Mouse (Mus musculus) midbrain, embryonic 12.5 days (tissue): ENCODE measurements around the gene Sh3bp1. TPM values are rescaled to one million over a fixed set of nuclear protein-coding genes. Genes with fewer than 3 reads are reported as not detected.
A peak's percentile ranks its signal among the peaks of the same experiment; 100 is the strongest.

Experiments
- ATAC-seq: fragments of 200-750 bp; cut with Nextera tagmentation; 2 replicates; pipeline ENCODE4 v1.8.0; 2017; ENCODE audit warnings: low read depth, moderate TSS enrichment, moderate library complexity; ENCODE audit not compliant: low FRiP score
- H3K27ac ChIP-seq: fragments of 300-500 bp; sonication (generic); replicated peaks from 2 replicates; pipeline ENCODE4 v1.5.1; 2016; ENCODE audit warnings: mild to moderate bottlenecking
- H3K27me3 ChIP-seq: fragments of 300-500 bp; sonication (generic); 2 replicates; pipeline ENCODE4 v1.6.1; 2016; ENCODE audit warnings: mild to moderate bottlenecking
- H3K36me3 ChIP-seq: fragments of 300-500 bp; sonication (generic); 2 replicates; pipeline ENCODE4 v1.6.1; 2016
- H3K4me1 ChIP-seq: fragments of 300-500 bp; sonication (generic); 2 replicates; pipeline ENCODE4 v1.6.1; 2016
- H3K4me2 ChIP-seq: fragments of 300-500 bp; sonication (generic); replicated peaks from 2 replicates; pipeline ENCODE4 v1.6.1; 2016; ENCODE audit warnings: mild to moderate bottlenecking, moderate library complexity
- H3K4me3 ChIP-seq: fragments of 300-500 bp; sonication (generic); 2 replicates; pipeline ENCODE4 v1.5.1; 2016; ENCODE audit warnings: mild to moderate bottlenecking
- H3K9ac ChIP-seq: fragments of 300-500 bp; sonication (generic); replicated peaks from 2 replicates; pipeline ENCODE4 v1.6.1; 2016; ENCODE audit warnings: mild to moderate bottlenecking, moderate library complexity
- H3K9me3 ChIP-seq: fragments of 300-500 bp; sonication (generic); 2 replicates; pipeline ENCODE4 v1.6.1; 2016; ENCODE audit warnings: mild to moderate bottlenecking
- WGBS: fragments of 180-500 bp; shearing (Covaris S2); methylation state at CpG from one replicate; pipeline ENCODE4 v1.1.7; 2016; 5-methylcytosine and 5-hydroxymethylcytosine counted together
- polyA plus RNA-seq: library from polyadenylated mRNA; unstranded; fragments of >200 nt; fragmentation: Nextera tagmentation; extraction: Ambion mirVana; gene quantifications from 2 replicates; pipeline ENCODE4 v1.2.1, GENCODE M21; 2016

Sh3bp1 gene
- polyA plus RNA-seq, 1 experiment from 2014 or later: 9.3 TPM

DNA sequence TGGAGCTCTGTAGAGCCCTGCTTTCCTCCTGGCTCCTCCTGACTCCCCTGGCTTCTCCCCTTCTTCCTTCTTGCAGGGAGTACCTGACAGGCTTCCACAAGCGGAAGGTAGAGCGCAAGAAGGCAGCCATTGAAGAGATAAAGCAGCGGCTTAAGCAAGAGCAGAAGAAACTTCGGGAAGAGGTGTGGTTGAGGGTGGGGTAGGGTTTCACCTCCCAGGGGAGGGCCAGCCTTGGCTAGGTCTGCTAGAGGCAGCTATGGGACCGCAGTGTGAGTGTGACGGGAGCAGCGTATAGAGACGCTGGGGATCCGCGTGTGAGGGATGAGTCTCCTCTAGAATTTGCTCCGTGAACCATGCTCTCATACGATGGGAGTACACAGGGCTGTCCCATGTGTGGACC, 36.8 kb downstream of the Sh3bp1 start:
- no peak overlapping the region for H3K9ac ChIP-seq
- no peak for ATAC-seq
- peaks cover 14% of the 10 kb centered on the region for H3K4me1 ChIP-seq
- peaks cover 49% of the 10 kb centered on the region for H3K36me3 ChIP-seq
- 0 out of 2 replicates have a peak, but pooled peaks cover 3% of the 10 kb centered on the region for H3K27me3 ChIP-seq
- H3K27ac ChIP-seq: no peak overlapping the region
- H3K4me2 ChIP-seq: peak overlapping the region; percentile 79; the same call in 1 of the 2 replicates
- 92% methylated on average over 12 of the region's 12 CpGs for WGBS
- H3K9me3 ChIP-seq: no peaks in the 10 kb centered on the region
- no peak overlapping the region for H3K4me3 ChIP-seq

DNA sequence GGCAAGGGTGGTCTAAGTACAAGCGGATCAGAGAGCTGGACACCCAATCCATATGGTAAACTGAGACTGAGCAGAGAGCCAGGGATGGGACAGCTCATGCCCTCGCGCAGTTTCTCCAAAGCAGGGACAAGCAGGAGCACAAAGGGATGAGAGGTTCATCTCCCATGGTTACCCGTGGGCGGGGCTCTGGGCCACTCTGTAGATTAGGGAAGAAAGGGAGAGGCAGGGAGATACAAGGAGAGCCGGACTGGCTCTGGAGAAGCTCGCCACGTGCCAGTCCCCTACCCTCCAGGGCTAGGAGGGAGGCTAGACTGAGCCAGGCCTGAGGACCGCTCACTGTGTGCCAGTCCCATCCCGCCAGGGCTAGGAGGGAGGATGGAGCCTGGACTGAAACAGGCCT, 37.7 kb downstream of the Sh3bp1 start:
- no peak overlapping the region for H3K9ac ChIP-seq
- no peak overlapping the region for H3K4me2 ChIP-seq
- H3K27me3 ChIP-seq: 0 out of 2 replicates have a peak, but pooled peaks cover 3% of the 10 kb centered on the region
- no peak overlapping the region for H3K27ac ChIP-seq
- WGBS: 81% methylated on average over 10 of the region's 10 CpGs
- peaks cover 55% of the 10 kb centered on the region for H3K36me3 ChIP-seq
- no peak overlapping the region for H3K4me3 ChIP-seq
- peaks cover 14% of the 10 kb centered on the region for H3K4me1 ChIP-seq
- ATAC-seq: no peak
- H3K9me3 ChIP-seq: no peaks in the 10 kb centered on the region

DNA sequence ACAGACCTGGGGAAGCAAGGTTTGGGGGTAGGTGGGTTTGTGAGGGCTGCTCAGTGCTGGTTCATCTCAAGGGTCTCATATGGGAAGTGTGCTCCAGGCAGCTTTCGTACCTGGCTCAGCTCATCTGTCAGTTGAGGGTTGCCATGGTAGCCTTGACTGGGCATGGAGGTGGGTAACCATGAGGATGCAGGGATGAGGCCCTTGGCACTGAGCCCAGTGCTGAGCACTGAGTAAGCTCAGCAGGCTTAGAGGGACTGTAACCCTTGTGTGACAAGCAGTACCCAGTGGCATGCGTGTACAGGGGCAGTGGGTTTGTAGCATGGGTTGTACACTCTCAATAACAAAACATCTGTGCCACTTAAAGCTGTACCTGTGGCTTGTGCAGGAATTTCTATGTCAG, 38.4 kb downstream of the Sh3bp1 start:
- Histone ChIP-seq H3K27me3 (0 out of 2 replicates have a peak, but pooled peaks cover 3% of the 10 kb centered on the region), H3K4me3 (no peak overlapping the region), H3K4me1 (peaks cover 20% of the 10 kb centered on the region), H3K4me2 (no peak overlapping the region), H3K27ac (no peak overlapping the region), H3K9me3 (no peaks in the 10 kb centered on the region), H3K36me3 (peaks cover 55% of the 10 kb centered on the region), H3K9ac (no peak overlapping the region)
- 94% methylated on average over 2 of the region's 2 CpGs for WGBS
- ATAC-seq: no peak

DNA sequence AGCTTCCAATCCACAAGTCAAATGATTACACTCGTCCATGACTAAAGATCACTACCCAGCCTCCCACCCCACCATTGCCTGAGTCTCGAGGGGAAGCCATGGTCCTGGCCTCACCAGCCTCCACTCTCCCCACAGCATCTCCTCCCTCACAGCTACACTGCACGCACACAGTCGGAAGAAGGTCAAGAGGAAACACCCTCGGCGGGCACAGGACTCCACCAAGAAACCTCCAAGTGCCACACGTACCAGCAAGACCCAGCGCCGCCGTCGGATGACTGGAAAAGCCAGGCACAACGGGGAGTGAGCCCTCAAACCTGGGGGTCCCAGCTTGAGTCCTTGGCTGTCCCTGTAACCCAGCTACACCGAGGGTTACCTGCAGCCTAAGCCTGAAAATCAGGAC, 40.8 kb downstream of the Sh3bp1 start:
- H3K9me3 ChIP-seq: no peaks in the 10 kb centered on the region
- no peak overlapping the region for H3K4me2 ChIP-seq
- no peak for ATAC-seq
- H3K36me3 ChIP-seq: peaks cover 55% of the 10 kb centered on the region
- H3K9ac ChIP-seq: no peak overlapping the region
- no peak overlapping the region for H3K4me3 ChIP-seq
- WGBS: 94% methylated on average over 13 of the region's 13 CpGs
- peaks cover 23% of the 10 kb centered on the region for H3K4me1 ChIP-seq
- H3K27me3 ChIP-seq: no peaks in the 10 kb centered on the region
- H3K27ac ChIP-seq: no peak overlapping the region

DNA sequence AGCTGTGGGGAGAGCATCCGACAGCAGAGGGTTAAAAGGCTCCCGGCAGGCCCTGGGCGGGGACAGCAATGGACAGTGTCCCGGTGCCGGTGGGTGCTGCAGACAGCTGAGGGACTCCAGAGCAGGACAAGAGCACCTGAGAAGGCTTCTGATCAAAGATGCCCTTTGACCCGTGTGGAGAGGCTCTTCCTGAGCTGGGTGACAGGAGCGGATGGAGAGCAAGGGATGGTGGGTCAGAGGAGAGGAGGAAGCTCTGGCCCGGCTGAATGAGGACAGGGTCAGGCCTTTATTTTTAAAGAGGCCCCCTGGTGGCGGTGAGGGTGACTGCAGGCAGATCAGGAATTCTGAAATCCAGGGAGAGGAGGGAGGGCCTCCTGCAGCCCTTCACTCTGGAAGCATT, 43.1 kb downstream of the Sh3bp1 start:
- H3K4me3 ChIP-seq: peak overlapping the region; percentile 32
- H3K9ac ChIP-seq: peak overlapping the region; percentile 53
- H3K9me3 ChIP-seq: no peaks in the 10 kb centered on the region
- peaks cover 43% of the 10 kb centered on the region for H3K36me3 ChIP-seq
- ATAC-seq: peak; percentile 64
- H3K4me1 ChIP-seq: peaks cover 14% of the 10 kb centered on the region
- peak overlapping the region; percentile 53 for H3K4me2 ChIP-seq
- peaks cover 14% of the 10 kb centered on the region for H3K27me3 ChIP-seq
- H3K27ac ChIP-seq: peak overlapping the region; percentile 58; the same call in 1 of the 2 replicates
- WGBS: 3% methylated on average over 9 of the region's 9 CpGs

DNA sequence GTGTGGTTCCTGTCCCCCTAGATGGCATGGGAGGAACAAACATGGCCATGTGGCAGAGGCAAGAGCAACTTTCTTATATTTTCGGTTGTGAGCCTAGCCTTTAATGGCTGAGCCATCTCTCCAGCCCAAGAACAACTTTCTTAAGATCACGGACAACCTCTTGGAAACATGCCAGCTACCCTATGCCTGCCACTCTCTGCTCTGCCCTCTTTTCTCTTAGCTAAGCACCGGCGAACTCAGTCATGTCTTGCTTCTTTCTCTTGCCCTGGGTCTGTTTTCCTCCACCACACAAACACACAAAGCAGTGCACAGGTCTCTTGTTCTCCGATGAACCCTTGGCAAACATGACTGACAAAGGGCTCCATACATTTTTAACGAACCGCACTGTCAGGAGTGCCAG, 46.7 kb downstream of the Sh3bp1 start:
- no peak overlapping the region for H3K9ac ChIP-seq
- 76% methylated on average over 7 of the region's 7 CpGs for whole genome bisulfite sequencing
- H3K4me3 ChIP-seq: no peak overlapping the region
- peaks cover 7% of the 10 kb centered on the region for H3K36me3 ChIP-seq
- H3K27ac ChIP-seq: no peak overlapping the region
- H3K4me2 ChIP-seq: no peak overlapping the region
- H3K9me3 ChIP-seq: no peaks in the 10 kb centered on the region
- no peak for ATAC-seq
- peaks cover 28% of the 10 kb centered on the region for H3K4me1 ChIP-seq
- peaks cover 14% of the 10 kb centered on the region for H3K27me3 ChIP-seq

DNA sequence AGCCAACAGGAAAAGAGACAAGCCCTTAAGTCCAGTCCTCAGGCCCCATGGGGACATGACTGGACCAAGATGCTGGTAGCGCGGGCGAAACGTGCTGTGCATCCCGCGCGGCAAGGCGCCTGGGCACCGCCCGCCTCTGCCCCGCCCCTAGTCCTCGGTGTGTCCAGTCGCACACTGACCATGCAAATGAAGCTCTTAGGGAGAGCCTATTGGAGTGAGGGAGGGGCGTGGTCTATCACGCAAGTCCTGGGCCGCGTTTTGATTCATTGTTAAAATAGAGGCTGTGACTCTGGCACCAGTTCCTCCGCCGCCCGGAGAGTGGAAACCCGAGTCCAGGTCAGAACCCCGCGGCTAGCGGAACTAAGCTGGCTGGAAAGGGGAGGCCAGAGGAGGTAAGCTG, 48.1 kb downstream of the Sh3bp1 start, which contains the start of gene Triobp:
TSS of gene Triobp (plus strand) at position 68 of the 400 bp plus-strand sequence.
- ATAC-seq: peak; percentile 98
- WGBS: under 1% methylated on average over 24 of the region's 24 CpGs
- H3K27me3 ChIP-seq: peaks cover 14% of the 10 kb centered on the region
- H3K4me3 ChIP-seq: peak within 1 kb of the TSS; percentile 59
- peaks cover 24% of the 10 kb centered on the region for H3K4me1 ChIP-seq
- peak within 1 kb of the TSS; percentile 76 for H3K9ac ChIP-seq
- H3K36me3 ChIP-seq: peaks cover 7% of the 10 kb centered on the region; the same call in 1 of the 2 replicates
- H3K9me3 ChIP-seq: no peaks in the 10 kb centered on the region
- H3K27ac ChIP-seq: peak within 1 kb of the TSS; percentile 82
- peak within 1 kb of the TSS; percentile 73 for H3K4me2 ChIP-seq

DNA sequence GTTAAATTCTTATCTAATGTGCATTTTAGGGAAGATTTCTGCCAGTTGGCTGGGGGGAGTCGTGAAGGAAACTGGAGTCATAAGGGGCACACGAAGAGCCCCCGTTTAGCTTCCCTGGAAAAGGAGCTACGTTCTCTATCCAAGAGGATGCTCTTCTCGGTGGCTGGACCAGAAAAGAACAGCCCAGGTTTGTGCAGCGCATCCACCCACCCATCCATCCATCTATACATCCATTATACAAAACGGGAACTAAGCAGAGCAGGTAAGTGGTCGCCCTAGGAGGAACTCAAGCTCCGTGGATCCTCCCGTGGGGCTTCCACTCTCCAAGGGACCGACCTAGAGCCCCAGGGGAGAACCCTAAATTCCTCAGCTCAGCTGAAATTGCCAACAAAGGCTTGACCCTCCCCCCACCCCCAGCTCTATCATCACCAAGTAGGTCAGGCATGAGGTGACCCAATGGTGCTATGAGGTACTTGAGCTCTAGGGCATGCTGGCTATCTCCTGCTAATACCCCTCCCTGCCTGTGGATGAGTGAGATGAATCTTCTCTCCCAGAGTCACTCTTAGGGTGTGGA, 48.7 kb downstream of the Sh3bp1 start:
- peaks cover 12% of the 10 kb centered on the region; the same call in 1 of the 2 replicates for H3K36me3 ChIP-seq
- H3K9ac ChIP-seq: peak overlapping the region; percentile 76
- H3K27me3 ChIP-seq: peaks cover 14% of the 10 kb centered on the region
- peaks cover 19% of the 10 kb centered on the region for H3K4me1 ChIP-seq
- peak overlapping the region; percentile 82 for H3K27ac ChIP-seq
- WGBS: 0% methylated on average over 11 of the region's 11 CpGs
- H3K9me3 ChIP-seq: no peaks in the 10 kb centered on the region
- H3K4me2 ChIP-seq: peak overlapping the region; percentile 73
- H3K4me3 ChIP-seq: peak overlapping the region; percentile 59
- 0 out of 2 replicates have a peak, but pooled peaks have one; percentile 16 for ATAC-seq

DNA sequence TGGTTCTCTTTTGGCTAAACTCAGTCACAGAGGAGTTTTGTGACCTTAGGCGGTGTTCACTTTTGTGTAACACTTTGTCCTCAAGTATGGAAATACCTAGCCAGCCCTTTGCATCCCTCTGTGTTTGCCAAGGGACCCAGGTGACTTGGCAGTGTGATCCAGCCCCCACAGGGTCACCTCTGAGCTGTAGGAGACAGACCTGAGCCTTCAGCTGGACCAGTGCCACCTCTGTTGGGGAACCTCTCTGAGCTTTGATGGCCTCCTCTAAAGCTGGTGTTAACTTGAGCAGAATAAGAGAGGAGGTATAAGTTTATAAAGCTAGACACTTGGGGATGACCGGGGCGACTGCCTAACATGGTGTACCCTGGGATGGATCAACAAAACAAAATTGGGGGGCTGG, 49.3 kb downstream of the Sh3bp1 start:
- ATAC-seq: no peak
- Histone ChIP-seq H3K4me3 (peak overlapping the region; percentile 59; the same call in 1 of the 2 replicates), H3K27me3 (peaks cover 14% of the 10 kb centered on the region), H3K9me3 (no peaks in the 10 kb centered on the region), H3K4me1 (peaks cover 18% of the 10 kb centered on the region), H3K27ac (no peak overlapping the region), H3K36me3 (peaks cover 19% of the 10 kb centered on the region), H3K4me2 (peak overlapping the region; percentile 73), H3K9ac (no peak overlapping the region)
- WGBS: 93% methylated on average over 3 of the region's 3 CpGs

DNA sequence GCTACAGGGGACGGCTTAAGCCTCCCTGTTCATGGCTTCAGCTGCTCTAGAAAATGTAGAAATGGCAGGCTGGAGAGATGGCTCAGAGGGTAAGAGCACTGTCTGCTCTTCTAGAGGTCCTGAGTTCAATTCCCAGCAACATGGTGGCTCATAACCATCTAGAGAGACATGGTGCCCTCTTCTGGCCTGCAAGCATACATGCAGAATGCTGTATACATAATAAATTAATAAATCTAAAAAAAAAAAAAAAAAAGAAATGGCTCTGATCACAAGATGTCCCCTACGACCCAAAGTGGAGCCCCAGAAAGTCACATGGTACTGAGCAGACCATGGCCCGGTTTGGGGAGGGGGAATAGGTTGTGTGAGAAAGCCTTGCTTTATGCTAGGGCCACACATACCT, 56.1 kb downstream of the Sh3bp1 start:
- Histone ChIP-seq H3K27ac (no peak overlapping the region), H3K36me3 (peaks cover 49% of the 10 kb centered on the region), H3K27me3 (no peaks in the 10 kb centered on the region), H3K4me2 (no peak overlapping the region), H3K9ac (no peak overlapping the region), H3K4me3 (no peak overlapping the region), H3K9me3 (no peaks in the 10 kb centered on the region), H3K4me1 (no peaks in the 10 kb centered on the region)
- 87% methylated on average over 3 of the region's 3 CpGs for WGBS
- no peak for ATAC-seq

DNA sequence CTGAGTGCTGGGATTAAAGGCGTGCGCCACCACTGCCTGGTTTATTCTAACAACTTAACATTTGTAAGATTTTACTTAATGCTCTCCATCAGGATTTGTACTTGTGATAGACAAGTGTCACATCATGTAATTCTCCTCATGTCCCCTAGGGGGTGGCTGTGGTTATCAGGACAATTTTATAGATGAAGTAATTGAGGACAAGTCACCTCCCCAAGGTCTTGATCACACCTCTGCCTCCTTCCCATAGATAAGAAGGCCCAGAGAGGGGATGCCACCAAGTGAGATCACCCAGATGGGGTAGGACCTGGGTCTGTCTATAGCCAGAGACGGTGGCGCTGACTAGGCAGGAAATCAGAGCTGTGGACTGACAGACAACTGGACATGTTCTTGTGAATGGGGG, 56.8 kb downstream of the Sh3bp1 start:
- H3K27ac ChIP-seq: no peak overlapping the region
- no peaks in the 10 kb centered on the region for H3K9me3 ChIP-seq
- H3K36me3 ChIP-seq: peaks cover 56% of the 10 kb centered on the region
- H3K9ac ChIP-seq: no peak overlapping the region
- WGBS: 89% methylated on average over 4 of the region's 4 CpGs
- H3K4me3 ChIP-seq: no peak overlapping the region
- H3K4me1 ChIP-seq: no peaks in the 10 kb centered on the region
- no peak for ATAC-seq
- no peak overlapping the region for H3K4me2 ChIP-seq
- H3K27me3 ChIP-seq: no peaks in the 10 kb centered on the region

DNA sequence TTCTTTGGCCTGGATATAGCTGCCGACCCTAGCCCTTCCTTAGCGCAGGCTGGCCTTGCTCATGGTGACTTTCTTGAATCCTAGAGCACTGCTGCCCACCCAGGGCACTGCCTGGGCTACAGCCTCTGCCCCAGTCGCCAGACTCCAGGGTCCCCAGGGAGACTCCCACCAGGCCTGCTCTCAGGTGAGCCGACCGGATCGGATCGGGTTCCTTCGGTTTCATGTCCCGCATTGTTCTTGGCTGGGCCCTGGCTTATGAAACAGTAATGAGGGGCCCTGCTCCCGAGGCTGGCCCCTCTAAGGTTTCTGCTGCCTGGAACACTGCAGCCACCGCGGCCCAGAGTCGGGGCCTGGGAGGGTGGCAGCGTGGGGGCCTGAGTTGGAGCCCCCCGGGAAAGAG, 57.5 kb downstream of the Sh3bp1 start:
- Histone ChIP-seq H3K27ac (no peak overlapping the region), H3K9ac (no peak overlapping the region), H3K4me3 (no peak overlapping the region), H3K36me3 (peaks cover 62% of the 10 kb centered on the region), H3K4me2 (no peak overlapping the region), H3K4me1 (no peaks in the 10 kb centered on the region), H3K27me3 (no peaks in the 10 kb centered on the region), H3K9me3 (no peaks in the 10 kb centered on the region)
- no peak for ATAC-seq
- 86% methylated on average over 15 of the region's 15 CpGs for WGBS

DNA sequence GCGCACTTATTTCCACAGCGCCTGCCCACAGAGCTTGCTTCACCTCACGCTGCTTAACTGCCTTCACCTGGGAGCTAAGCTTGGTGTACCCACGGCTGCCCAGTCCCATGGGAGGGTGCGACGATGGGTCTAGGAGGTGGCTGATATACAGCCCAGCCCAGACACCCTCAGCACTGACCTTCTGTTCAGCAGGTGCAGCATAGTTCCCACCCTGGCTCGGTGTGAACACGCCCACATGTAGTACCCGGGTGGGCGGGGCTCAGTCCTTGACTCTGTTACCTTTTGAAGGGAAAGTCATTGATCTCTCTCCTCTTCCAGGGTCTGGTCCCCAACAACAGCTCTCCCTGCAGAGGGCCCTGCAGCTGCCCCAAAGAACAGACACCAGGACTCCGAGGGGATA, 60.0 kb downstream of the Sh3bp1 start:
- no peak overlapping the region for H3K9ac ChIP-seq
- no peaks in the 10 kb centered on the region for H3K27me3 ChIP-seq
- peaks cover 50% of the 10 kb centered on the region for H3K36me3 ChIP-seq
- no peak overlapping the region for H3K4me2 ChIP-seq
- WGBS: 94% methylated on average over 11 of the region's 11 CpGs
- H3K9me3 ChIP-seq: no peaks in the 10 kb centered on the region
- no peak for ATAC-seq
- no peak overlapping the region for H3K4me3 ChIP-seq
- H3K27ac ChIP-seq: no peak overlapping the region
- peaks cover 9% of the 10 kb centered on the region for H3K4me1 ChIP-seq
